Mouse (Mus musculus) forelimb bud, embryonic 11.5 days (tissue): ENCODE data around the gene Slc5a10.

Source experiments
- DNase-seq: peaks from one replicate; pipeline ENCODE4 v3.0.0-alpha.2; 2012; ENCODE audit warnings: low read depth, low spot score

The Slc5a10 gene

DNA sequence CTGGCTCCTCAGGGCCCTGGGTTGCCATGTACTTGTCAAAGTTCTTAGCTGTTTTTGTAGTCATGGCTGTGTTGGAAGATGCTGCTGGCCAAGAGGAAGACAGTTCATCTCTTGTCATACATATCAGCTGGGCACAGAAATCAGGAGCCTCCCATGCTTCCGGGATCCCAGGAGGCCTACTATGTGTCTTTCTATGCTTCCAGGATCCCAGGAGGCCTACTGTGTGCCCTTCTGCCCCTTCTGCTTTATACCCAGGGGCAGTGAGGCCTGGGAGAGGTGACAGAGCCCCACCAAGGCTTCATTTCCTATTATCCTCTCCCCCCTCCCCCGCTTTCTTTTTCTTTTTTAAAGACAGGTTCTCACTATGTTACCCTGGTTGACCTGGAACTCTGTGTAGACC is 15.0 kb downstream of the Slc5a10 start:
- DNase-seq, result no peak

GRCm38 (mm10) chr11:61702494-61702893 is 18.1 kb downstream of the Slc5a10 start:
- no peak for DNase-seq

DNA sequence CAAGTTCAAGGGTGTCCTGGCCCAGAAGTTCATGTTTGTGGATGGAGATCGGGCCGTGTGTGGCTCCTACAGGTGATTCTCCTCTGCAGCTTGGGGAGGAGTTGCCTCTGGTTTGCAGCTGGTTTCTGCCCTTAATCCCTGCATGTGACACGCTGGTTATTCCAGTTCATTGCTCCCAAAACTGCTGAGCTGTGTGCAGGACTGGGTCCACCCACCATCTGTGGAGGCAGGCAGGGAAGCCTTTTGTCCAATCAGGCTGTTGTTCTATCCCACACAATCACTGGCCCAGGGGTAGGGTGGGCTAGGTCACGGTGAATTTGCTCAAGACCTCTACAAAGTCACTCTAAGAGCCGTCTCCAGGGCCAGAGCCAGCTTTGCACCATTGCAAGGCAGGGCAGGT is 18.9 kb downstream of the Slc5a10 start:
- no peak for DNase-seq

DNA sequence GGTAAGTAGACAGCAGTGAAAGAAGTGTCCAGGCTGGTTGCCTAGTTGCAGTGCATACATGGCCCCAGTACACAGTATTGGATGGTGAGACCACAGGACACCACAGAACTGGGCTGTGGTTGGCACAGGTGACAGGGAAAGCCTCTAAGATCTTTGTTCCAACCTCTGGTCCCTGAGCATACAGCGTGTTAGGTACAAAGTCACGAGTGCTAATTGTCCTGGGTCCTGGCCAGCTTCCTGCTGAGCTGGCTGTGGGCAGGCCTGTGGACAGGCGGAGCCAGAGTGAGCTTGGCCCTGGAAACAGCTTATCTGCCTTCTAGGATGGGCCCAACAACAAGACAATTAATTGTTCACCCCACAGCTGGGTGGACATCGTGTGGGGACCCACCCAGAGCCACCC is 20.7 kb downstream of the Slc5a10 start:
- DNase-seq, result no peak

DNA sequence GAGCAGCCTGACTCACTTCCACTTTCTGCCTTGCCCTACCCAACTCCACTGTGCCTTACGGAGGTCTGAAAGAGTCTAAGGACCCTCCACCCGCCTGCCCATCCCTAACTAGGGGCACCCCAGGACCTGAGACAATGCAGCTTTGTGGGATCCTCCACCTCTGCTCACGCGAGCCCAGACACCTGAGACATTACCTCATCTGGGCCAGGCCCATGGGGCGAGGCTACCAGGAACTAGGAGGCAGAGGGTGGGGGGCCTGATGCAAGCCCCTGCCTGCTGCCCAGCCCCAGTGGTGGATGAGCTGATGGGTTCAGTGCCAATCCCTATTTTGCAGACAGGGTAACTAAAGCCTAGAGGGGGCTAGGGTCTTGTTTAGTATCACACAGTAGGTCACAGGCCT is 21.2 kb downstream of the Slc5a10 start:
- no peak for DNase-seq

DNA sequence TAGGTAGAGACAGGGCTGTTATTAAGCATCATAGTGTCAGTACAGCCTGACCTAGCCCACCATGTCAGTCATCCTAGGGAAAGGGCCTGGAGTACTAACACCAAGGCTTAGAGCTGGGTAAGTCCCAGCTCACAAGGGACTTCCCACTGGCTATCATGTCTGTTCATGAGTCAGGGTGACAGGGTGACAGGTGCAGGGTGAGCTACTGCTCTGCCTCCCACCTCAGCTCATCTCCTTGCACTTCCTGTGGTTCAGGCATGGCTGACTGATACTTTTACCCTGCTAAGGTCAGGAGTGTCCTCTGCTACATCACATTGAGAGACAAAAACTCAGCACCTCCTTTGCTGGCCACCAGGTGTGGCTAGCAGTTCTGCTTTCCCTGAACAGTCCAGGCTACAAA is 21.8 kb downstream of the Slc5a10 start:
- no peak for DNase-seq

GRCm38 (mm10) chr11:61692996-61693395 is 27.6 kb downstream of the Slc5a10 start:
- DNase-seq, result no peak

- DNase-seq, result no peak
Measured at GRCm38 (mm10) chr11:61687595-61687994, 33.0 kb downstream of the Slc5a10 start.

- no peak for DNase-seq
Measured at GRCm38 (mm10) chr11:61686906-61687453, 33.6 kb downstream of the Slc5a10 start.

DNA sequence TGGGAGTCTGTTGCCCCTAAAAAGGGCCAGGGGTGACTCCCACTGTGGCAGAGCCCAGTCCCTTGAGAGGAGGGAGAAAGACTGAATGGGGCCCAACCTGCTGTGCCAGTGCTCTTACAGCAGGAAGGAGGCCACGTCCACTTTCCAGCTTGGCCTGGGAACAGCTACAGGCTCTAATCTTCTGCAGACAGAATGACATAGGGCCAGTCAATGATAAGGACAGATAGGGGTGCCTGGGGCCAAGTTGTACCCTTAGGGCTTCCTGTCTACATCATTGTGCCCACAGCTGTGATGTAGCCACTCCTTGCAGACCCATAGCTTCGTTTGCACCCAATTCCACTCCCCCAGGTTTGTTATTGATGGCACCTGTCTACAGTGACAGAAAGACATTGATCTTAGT is 34.5 kb downstream of the Slc5a10 start:
- no peak for DNase-seq

- no peak for DNase-seq
Measured at GRCm38 (mm10) chr11:61685119-61685725, 35.4 kb downstream of the Slc5a10 start.

DNA sequence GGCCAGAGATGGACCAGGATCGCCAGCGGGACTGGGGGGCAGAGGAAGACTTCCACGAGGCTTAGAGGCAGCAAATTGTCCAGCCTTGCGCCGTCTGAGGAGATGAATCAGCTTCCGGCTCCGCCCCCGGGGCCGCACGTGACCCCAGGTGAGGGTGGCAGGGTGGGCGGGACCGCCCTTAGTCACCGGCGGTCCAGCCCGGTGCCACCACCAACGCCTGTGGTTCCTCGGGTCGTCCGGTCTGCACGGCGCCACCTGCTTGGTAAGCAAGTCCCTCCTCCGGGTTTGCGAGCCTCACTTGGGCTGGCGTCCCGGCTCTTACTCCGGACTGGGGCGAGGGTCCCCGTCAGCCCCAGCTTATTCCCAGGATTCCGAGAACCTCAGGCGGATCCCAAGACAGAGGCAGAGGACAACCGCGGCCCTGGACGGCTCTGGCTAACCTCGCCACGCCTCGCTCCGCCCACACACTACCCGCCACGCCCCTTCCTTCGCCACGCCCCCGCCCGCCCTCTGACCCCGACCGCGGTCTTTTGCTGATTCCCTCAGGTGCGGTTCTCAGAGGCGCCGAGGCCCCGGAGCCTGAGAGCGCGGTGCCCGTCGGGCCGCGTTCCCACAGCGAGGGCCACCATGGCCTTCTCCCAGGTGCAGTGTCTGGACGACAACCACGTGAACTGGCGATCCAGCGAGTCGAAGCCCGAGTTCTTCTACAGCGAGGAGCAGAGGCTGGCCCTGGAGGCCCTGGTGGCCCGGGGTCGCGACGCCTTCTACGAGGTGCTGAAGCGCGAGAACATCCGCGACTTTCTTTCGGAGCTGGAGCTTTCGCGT is 36.5 kb downstream of the Slc5a10 start, which contains the start of gene Fam83g:
Fam83g (plus strand) TSS at position 185 of the 825 bp plus-strand sequence.
- peak; percentile 34 for DNase-seq

- no peak for DNase-seq
Measured at GRCm38 (mm10) chr11:61679091-61679866, 41.3 kb downstream of the Slc5a10 start.

- DNase-seq, result no peak
Measured at GRCm38 (mm10) chr11:61677709-61678108, 42.9 kb downstream of the Slc5a10 start.

GRCm38 (mm10) chr11:61676216-61676854 is 44.3 kb downstream of the Slc5a10 start:
- peak; percentile 31 for DNase-seq

GRCm38 (mm10) chr11:61675332-61675731 is 45.3 kb downstream of the Slc5a10 start:
- DNase-seq, result no peak

DNA sequence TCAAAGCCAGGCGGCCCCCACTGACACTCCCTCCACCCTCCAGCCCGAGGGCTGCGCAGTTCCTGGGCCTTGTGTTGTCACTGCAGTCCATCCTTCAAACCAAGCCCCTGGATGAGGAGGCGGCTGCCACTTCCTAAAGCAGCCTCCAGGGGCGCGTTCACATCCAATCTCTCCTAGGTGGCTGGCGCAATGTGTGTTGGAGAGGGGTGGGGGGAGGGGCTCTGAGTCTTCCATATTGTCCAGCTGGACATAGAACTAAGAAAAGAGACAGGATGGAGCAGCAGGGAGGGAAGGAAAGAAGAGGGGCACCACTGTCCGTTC is 45.8 kb downstream of the Slc5a10 start:
- peak; percentile 76 for DNase-seq

DNA sequence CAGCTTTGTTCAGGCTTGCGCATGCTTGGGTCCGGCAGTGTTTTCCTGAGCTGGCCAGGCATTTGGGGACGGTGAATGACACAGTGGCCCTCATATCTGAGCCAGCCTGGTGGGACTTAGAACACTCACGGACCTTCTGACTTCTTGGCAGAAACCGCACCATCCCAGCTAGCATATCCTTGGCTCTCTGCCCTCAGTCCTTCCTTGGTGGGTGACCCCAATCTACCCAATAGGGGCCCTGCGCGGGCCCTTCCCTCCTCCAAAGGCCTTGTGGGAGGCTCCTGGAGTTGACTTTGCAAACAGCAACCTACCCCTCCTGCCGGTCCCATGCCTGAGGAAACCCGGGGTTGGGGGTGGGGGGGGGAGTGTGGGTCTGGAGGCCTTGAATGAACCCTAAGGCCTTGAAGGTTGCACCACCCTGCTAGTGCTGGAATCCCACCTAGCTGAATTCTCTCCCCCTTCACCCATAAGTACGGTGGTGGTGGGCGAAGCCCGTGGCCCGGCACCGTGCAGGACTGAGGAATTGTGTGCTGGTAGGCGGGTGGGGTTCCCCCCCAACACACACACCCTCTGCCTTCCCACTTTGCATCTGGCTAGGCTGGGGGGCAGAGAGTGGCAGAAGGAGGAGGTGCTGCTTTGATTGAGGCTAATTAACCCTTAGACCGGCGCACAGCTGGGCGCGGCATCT is 46.3 kb downstream of the Slc5a10 start:
- no peak for DNase-seq

GRCm38 (mm10) chr11:61673686-61674085 is 46.9 kb downstream of the Slc5a10 start:
- no peak for DNase-seq

DNA sequence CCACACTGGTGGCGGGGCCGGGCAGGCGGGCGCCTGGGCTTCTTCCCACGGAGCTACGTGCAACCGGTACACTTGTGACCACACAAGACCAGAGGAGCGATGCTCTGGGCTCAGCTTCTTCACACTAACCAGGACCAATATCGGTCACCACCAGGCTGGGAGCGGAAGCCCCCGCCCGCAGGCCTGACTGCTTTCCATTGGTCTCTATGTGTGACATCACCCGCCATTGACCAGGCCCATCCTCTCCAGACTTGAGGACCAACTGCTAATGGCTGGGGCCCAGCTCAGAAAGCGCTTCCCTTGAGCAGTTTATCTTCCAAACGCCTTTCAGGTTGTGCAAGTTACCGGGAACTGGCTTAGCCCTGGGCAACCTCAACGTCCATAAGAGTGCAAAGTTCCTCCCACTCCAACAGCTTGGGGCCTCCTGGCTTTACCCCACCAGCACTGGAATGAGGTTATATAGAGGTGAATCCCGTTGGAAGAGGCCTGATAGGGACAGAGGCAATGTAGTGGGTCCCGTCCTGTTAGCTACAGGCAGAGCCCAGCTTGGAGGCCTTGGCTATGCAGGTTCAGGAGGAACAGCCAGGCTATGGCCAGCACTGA is 48.7 kb downstream of the Slc5a10 start:
- DNase-seq, result no peak
